Mouse (Mus musculus) olfactory bulb, adult 2 months (tissue): ENCODE results near the gene Tgm5.

Experiments used
- CTCF ChIP-seq: fragments of 200-500 bp; IDR thresholded peaks from 2 replicates; pipeline ENCODE4 v1.5.1; 2012; ENCODE audit warnings: low read depth, mild to moderate bottlenecking, low read length, moderate library complexity; ENCODE audit not compliant: insufficient read depth
- POLR2A ChIP-seq: fragments of 200-500 bp; IDR thresholded peaks from 2 replicates; pipeline ENCODE4 v1.6.1; 2012; ENCODE audit warnings: mild to moderate bottlenecking, low read depth, low read length, moderate library complexity; ENCODE audit not compliant: insufficient read depth

- no peak for TF ChIP-seq CTCF
- no peak for TF ChIP-seq POLR2A
Observed at GRCm38 (mm10) chr2:121128865-121129620, 43.4 kb upstream of the Tgm5 start.
